Mouse (Mus musculus) ES-Bruce4 (cell line): ENCODE measurements around the gene Clmn.

Experiments used
- CTCF ChIP-seq: IDR thresholded peaks from one replicate; pipeline ENCODE4 v1.8.1; 2011; ENCODE audit warnings: low read depth, low read length
- EP300 ChIP-seq: IDR thresholded peaks from 2 replicates; pipeline ENCODE4 v1.6.1; 2011; ENCODE audit warnings: low read depth, low read length; ENCODE audit not compliant: insufficient read depth

GRCm38 (mm10) chr12:104908024-104908781 lies 43.3 kb upstream of the Clmn start:
- no peak for TF ChIP-seq CTCF
- no peak for TF ChIP-seq EP300
